Mouse (Mus musculus) v-Abl transformed pro-B cells (cell line): ENCODE measurements at regions not wholly inside any gene's neighbourhood (a gene's known extent, or its start where the extent isn't known, plus 50 kb on each side); places are given as distances from the start of the nearest gene placed in this dataset.

ENCODE experiments used
- in situ Hi-C, 2 experiments: fragments of 400-800 bp; cut with MboI; formaldehyde crosslinking; loops; one replicate each; pipeline ENCODE4 v1.15.1; 2025; ENCODE audit not compliant: unreplicated experiment in 2 of 2

DNA sequence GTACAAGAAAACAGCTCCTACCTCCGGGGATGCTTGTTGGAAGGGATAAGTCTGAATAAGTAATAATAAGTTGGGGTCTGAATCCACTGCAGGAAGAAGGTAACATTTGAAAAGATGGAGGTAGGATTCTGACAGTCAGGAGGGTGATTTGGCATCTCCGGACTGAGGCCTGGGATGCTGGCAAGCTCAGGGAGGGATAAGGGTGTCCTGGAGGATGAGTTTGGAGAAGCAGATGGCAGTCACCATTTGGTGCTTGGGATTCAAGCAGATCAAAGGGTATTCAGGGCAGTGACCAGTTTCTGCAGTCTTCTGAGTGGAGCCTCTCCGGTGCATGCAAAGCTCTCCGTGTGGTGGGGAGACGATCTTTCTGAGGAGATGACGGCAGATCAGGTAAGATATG is 62.9 kb upstream of the Gm2310 start:
- in situ Hi-C loops: no loop called here

DNA sequence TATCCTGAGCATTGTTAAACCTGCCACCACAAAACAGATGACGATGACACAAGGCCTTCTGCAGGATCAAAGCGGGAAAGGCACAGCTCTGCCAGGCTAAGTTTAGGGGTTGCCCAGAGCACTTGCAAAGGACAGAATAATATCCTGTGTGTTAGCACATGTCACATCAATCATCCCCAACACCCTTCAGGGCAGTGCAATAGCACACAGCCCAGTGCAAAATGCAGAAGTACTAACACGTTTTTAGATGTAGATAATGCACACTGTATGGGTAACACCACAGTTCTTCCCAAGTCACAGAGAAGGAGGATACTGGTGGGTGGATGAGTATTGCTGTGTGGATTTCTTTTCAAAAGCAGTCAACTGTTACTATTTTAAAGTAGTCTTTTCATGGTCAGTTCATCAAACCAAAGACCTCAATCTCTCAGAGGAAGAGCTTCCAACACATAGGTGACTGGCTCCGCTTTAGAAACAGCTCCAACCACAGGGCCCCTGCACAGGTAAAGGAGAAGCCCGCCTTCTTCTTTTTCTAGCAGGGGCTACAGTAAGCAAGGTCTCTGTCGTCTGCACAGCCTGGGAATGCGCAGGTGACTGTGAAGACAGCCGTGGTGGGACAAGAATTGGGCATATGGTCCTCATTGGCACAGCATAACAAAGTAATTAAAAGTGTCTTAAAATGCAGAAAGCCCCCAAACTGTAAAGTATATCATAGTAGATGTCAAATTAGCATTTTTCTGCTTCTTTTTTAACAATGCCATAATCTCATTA is 61.6 kb upstream of the Gm2310 start:
- in situ Hi-C loops: no loop called here

DNA sequence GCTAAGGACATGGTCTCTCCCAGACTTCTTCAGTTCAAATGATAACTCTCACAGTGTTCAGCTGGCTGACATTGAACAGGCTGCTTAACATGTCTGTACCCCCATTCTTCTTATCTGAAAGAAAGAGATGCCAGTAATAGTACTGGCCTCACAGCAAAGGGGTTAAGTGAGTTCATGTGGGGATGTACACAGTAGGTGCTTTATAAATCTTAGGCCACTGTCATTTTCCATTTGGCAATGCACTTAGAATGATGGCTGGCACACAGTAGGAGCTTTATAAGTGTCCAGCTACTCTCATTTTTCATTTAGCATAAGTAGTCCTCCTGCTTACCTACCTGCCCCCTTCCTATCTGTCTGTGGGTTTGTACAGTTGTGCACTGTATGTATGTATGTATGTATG is 60.3 kb upstream of the Gm2310 start:
- in situ Hi-C loops: no loop called here

DNA sequence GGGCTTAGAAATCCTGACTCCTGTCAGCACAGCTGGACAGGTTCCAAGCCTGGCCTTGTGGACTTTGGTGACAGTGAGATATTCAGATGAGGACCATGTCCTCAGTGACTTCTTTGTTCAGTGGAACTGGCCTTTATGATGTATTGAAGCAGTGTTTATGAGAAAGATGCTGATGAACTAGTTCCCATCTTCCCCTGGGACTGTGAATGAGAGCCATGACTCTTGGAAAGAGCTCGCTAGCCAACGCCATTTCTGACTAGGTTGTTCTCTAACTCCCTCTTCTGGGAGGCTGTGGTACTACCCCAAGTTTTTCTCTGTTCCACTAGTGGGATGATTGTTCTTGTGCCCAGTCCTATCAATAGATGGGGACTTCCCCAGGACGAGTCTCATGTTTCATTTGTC is 57.7 kb upstream of the Gm2310 start:
- in situ Hi-C loops: no loop called here

DNA sequence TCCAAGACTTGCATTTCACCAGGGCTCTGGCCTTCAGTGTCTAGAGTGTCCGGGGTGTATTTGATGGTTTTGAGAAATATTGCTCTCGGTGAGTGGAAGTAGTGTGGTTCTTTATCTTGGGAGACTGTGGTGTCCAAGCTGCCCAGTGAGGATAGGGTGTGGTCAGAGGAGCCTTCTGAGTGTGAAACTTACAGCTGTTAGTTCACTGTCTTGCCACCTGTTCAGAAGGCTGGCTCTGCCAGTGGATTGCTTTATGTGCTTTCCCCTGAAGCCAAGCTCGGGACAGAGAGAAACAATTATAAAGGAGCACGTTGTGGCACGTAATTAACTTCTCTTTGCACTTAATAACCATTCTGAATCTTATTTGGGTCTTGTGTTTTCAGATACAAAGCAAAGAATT is 57.2 kb upstream of the Gm2310 start:
- in situ Hi-C loops: no loop called here

DNA sequence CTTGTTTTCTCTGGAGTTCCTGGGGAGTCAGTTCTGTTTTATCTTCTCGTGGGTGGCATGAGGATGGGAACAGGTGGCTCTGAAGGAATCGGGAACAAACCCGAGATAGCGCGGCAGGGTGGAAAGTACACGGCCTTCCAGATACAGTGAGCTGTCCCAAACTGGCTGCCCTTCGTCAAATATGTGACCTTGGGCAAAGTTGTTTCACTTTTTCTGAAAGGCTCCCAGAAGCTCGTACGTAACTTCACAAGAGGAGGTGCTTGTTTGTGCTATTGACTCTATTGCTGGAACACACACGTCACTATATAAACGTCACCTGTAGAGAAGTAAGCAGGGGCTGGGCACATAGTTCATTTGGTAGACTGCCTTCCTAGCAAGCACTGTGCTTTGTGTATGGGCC is 49.9 kb upstream of the Gm2310 start:
- in situ Hi-C loops: loop anchor here in 1 of 2 experiments (5.0 kb wide), 1 partner anchor 122 kb away; no protein-coding TSS in a partner anchor
